Mouse (Mus musculus) limb, embryonic 12.5 days (tissue): ENCODE measurements around the gene Gpr18. TPM values are rescaled to one million over a fixed set of nuclear protein-coding genes. Genes with fewer than 3 reads are reported as not detected.
"Not testable (repeated sequence)": the region's sequence is repeated elsewhere in the genome, so short reads cannot be mapped to it uniquely, and the experiment has no call there.

Experiments used
- ATAC-seq: fragments of 200-750 bp; cut with Nextera tagmentation; 2 replicates; pipeline ENCODE4 v1.8.0; 2017; ENCODE audit warnings: low read depth, moderate TSS enrichment; ENCODE audit not compliant: insufficient number of reproducible peaks, insufficient read depth, low FRiP score, low TSS enrichment
- H3K27ac ChIP-seq: fragments of 300-500 bp; sonication (generic); 2 replicates; pipeline ENCODE4 v1.5.1; 2016; ENCODE audit warnings: mild to moderate bottlenecking, moderate library complexity
- H3K27me3 ChIP-seq: fragments of 300-500 bp; sonication (generic); 2 replicates; pipeline ENCODE4 v1.6.1; 2016; ENCODE audit warnings: mild to moderate bottlenecking, moderate library complexity
- H3K36me3 ChIP-seq: fragments of 300-500 bp; sonication (generic); 2 replicates; pipeline ENCODE4 v1.6.1; 2016; ENCODE audit warnings: mild to moderate bottlenecking, moderate library complexity
- H3K4me1 ChIP-seq: fragments of 300-500 bp; sonication (generic); replicated peaks from 2 replicates; pipeline ENCODE4 v1.6.1; 2016
- H3K4me2 ChIP-seq: fragments of 300-500 bp; sonication (generic); 2 replicates; pipeline ENCODE4 v1.6.1; 2016; ENCODE audit warnings: mild to moderate bottlenecking, moderate library complexity
- H3K4me3 ChIP-seq: fragments of 300-500 bp; sonication (generic); replicated peaks from 2 replicates; pipeline ENCODE4 v1.5.1; 2016; ENCODE audit warnings: mild to moderate bottlenecking
- H3K9ac ChIP-seq: fragments of 300-500 bp; sonication (generic); replicated peaks from 2 replicates; pipeline ENCODE4 v1.6.1; 2016; ENCODE audit warnings: mild to moderate bottlenecking, moderate library complexity
- H3K9me3 ChIP-seq: fragments of 300-500 bp; sonication (generic); 2 replicates; pipeline ENCODE4 v1.6.1; 2016; ENCODE audit warnings: mild to moderate bottlenecking, moderate library complexity
- WGBS: fragments of 180-500 bp; shearing (Covaris S2); methylation state at CpG from one replicate; pipeline ENCODE4 v1.1.7; 2016; 5-methylcytosine and 5-hydroxymethylcytosine counted together
- polyA plus RNA-seq: library from polyadenylated mRNA; unstranded; fragments of >200 nt; fragmentation: Nextera tagmentation; extraction: Ambion mirVana; gene quantifications from 2 replicates; pipeline ENCODE4 v1.2.1, GENCODE M21; 2016

Gpr18 gene
- polyA plus RNA-seq, 1 experiment from 2014 or later: 0.45 TPM

DNA sequence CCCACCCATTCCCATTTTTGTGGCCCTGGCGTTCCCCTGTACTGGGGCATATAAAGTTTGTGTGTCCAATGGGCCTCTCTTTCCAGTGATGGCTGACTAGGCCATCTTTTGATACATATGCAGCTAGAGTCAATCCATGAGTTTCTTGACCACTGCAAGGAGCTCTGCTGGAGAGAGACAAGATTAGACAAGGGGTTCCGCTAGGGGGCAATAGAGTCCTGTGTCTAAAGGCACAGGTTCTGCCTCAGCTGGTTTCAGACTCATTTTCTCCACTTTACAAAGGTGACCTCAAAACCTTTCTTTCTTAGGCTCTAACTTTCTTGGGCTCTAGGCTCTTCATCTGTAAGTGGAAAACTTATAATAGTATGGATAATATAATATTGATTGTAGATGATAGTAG lies 50.4 kb downstream of the Gpr18 start:
- not testable (repeated sequence) for H3K27ac ChIP-seq, H3K9me3 ChIP-seq, H3K4me3 ChIP-seq, ATAC-seq, H3K27me3 ChIP-seq, H3K9ac ChIP-seq, H3K4me1 ChIP-seq, H3K36me3 ChIP-seq, H3K4me2 ChIP-seq
- WGBS: 6% methylated on average over 2 of the region's 2 CpGs

Other genes starting within 250 kb of the Gpr18 start
- 5.1 and 6.4 TPM in 2 replicates for gene Dock9, start 117.9 kb downstream of the Gpr18 start, polyA plus RNA-seq
- gene Ubac2, start 37.2 kb downstream of the Gpr18 start, polyA plus RNA-seq: 63.1 and 68.3 TPM in 2 replicates
- gene Gpr183, start 49.4 kb upstream of the Gpr18 start, polyA plus RNA-seq: 2.4 and 3.0 TPM in 2 replicates
- not detected in 2 replicates for gene Timm8a2, start 118.9 kb upstream of the Gpr18 start, polyA plus RNA-seq
- gene Tm9sf2, start 191.3 kb upstream of the Gpr18 start, polyA plus RNA-seq: 124 and 132 TPM in 2 replicates